Mouse (Mus musculus) C2C12 (cell line): ENCODE data around the gene Nyap2. TPM values are rescaled to one million over a fixed set of nuclear protein-coding genes. Genes with fewer than 3 reads are reported as not detected.

Experiments used
- H3K27me3 ChIP-seq: one replicate; pipeline ENCODE4 v1.6.1; 2011; ENCODE audit not compliant: control insufficient read depth, insufficient read depth, insufficient read length
- H3K36me3 ChIP-seq: one replicate; pipeline ENCODE4 v1.6.1; 2011; ENCODE audit not compliant: control insufficient read depth, insufficient read depth
- H3K4me3 ChIP-seq: one replicate; pipeline ENCODE4 v1.5.1; 2011; ENCODE audit warnings: mild to moderate bottlenecking, control low read depth; ENCODE audit not compliant: poor library complexity, insufficient read depth, severe bottlenecking
- H3K79me2 ChIP-seq: one replicate; pipeline ENCODE4 v1.6.1; 2011; ENCODE audit not compliant: control insufficient read depth, insufficient read depth
- H3K79me3 ChIP-seq: one replicate; pipeline ENCODE4 v1.6.1; 2011; ENCODE audit warnings: low read depth, control low read depth
- H3ac ChIP-seq: one replicate; pipeline ENCODE3; 2011; ENCODE audit warnings: low read depth; ENCODE audit not compliant: control insufficient read depth, insufficient read length
- CEBPB ChIP-seq: IDR thresholded peaks from one replicate; pipeline ENCODE4 v1.6.1; 2011; ENCODE audit warnings: low read depth, mild to moderate bottlenecking, control low read depth, moderate library complexity
- CTCF ChIP-seq: IDR thresholded peaks from one replicate; pipeline ENCODE4 v1.5.1; 2011; ENCODE audit not compliant: control insufficient read depth, insufficient read depth, insufficient read length
- FOSL1 ChIP-seq: IDR thresholded peaks from one replicate; pipeline ENCODE4 v1.8.0; 2011; ENCODE audit warnings: mild to moderate bottlenecking, low read length; ENCODE audit not compliant: poor library complexity, insufficient read depth, severe bottlenecking
- MAX ChIP-seq: IDR thresholded peaks from one replicate; pipeline ENCODE4 v1.6.1; 2011; ENCODE audit warnings: mild to moderate bottlenecking, control low read depth
- MYOD1 ChIP-seq: IDR thresholded peaks from one replicate; pipeline ENCODE4 v1.6.1; 2011; ENCODE audit warnings: low read depth; ENCODE audit not compliant: control insufficient read depth, insufficient read length
- MYOG ChIP-seq: IDR thresholded peaks from one replicate; pipeline ENCODE4 v1.6.1; 2011; ENCODE audit not compliant: control insufficient read depth, insufficient read length; ENCODE audit errors: extremely low read depth
- USF1 ChIP-seq: IDR thresholded peaks from one replicate; pipeline ENCODE4 v1.6.1; 2011; ENCODE audit warnings: low read depth, mild to moderate bottlenecking, control low read depth, moderate library complexity
- polyA plus RNA-seq: library from polyadenylated mRNA; unstranded; fragments of >200 nt; fragmentation: generic; extraction: Trizol; gene quantifications from one replicate; pipeline ENCODE4 v1.2.1, GENCODE M21; 2012; ENCODE audit warnings: missing spikeins

Gene Nyap2
- polyA plus RNA-seq, 1 experiment: not detected

DNA sequence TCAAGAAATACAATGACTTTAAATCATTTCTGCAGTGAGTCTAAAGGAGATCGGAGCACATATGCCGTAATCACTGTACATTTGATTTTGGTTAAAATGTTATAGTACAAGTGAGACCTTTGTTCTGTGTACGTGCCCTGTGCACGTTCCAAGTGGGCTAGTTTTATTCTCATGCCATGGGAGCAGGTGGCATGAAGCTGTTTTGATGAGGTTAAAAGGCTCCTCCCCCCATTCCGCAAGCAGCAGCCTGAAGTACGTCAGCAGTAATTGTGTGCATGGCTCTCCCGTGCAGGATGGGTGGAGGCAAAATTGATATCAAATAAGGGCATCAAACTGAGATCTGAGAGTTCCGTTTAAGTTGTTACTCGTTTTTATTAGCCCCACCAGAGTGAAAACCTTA lies 491 bp upstream of the Nyap2 start:
- Histone ChIP-seq H3K79me2 (no peaks in the 10 kb centered on the region), H3ac (no peak overlapping the region)
- TF ChIP-seq MYOD1 (no peak), CEBPB (no peak), USF1 (no peak), CTCF (no peak), MYOG (no peak), FOSL1 (no peak), MAX (no peak)

DNA sequence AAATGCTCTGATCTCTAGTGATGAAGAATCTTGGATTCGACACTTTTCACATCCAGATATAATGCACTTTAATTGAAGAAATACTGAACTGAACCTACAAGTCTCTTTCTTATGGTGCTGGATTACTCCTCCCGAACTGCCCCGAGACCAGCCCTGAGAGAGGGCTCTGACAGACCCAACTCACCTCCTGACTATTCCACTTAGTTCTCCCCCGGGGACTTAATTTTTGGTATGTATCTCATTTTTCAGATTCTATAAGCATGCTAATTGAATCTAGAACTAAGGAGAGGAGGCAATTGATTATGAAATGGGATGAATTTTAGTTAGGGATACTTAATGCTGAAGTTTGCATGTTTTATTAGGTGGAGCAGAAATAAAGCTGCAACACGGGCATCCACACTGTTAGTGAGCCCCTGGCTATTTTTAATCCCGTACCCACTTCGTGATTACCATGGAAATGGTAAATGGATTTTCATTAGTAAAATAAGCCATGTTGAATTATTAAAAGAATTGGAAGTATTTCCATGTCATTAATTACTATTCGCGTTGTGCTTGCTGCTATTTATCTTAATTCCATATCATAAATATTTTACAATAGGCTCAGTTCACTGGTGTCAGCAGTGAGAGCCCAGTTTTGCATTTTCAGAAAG lies 1.0 kb downstream of the Nyap2 start:
- no peaks in the 10 kb centered on the region for H3K79me2 ChIP-seq

More for the DNA sequence above, 491 bp upstream of the Nyap2 start:
- Histone ChIP-seq H3K4me3 (no peak overlapping the region), H3K27me3 (no peaks in the 10 kb centered on the region), H3K36me3 (no peaks in the 10 kb centered on the region), H3K79me3 (no peaks in the 10 kb centered on the region)

DNA sequence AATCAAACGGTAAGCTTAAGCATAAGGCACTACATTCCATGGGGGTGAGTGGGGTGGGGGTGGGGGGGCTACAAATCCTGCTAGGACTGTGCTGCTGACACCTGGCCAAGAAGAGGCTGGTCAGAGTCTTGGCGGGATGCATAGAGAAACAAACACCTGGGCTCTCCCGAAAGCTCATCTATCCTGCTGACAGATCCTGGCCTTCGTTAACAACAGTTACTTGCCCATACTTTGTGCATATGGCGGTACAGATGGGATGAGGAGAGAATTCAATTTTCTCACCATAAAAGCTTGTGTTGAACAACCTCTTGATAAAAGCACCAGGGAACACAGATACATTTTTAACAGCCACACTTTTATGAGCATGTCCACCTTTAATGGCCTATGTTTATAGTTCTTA lies 10.7 kb downstream of the Nyap2 start:
- TF ChIP-seq MYOD1: no peak
- no peak for TF ChIP-seq MAX
- TF ChIP-seq MYOG: no peak
- no peak for TF ChIP-seq USF1
- no peak for TF ChIP-seq CEBPB
- TF ChIP-seq FOSL1: no peak
- no peak for TF ChIP-seq CTCF
- no peak overlapping the region for H3K4me3 ChIP-seq
- no peaks in the 10 kb centered on the region for H3K79me2 ChIP-seq
- no peaks in the 10 kb centered on the region for H3K79me3 ChIP-seq
- H3ac ChIP-seq: no peak overlapping the region
- H3K36me3 ChIP-seq: no peaks in the 10 kb centered on the region
- H3K27me3 ChIP-seq: no peaks in the 10 kb centered on the region

More for the DNA sequence above, 1.0 kb downstream of the Nyap2 start:
- Histone ChIP-seq H3ac (no peak overlapping the region), H3K36me3 (no peaks in the 10 kb centered on the region), H3K4me3 (no peak overlapping the region), H3K27me3 (no peaks in the 10 kb centered on the region), H3K79me3 (no peaks in the 10 kb centered on the region)
- TF ChIP-seq USF1 (no peak), CTCF (no peak), CEBPB (no peak), MAX (no peak), MYOG (no peak), FOSL1 (no peak)

DNA sequence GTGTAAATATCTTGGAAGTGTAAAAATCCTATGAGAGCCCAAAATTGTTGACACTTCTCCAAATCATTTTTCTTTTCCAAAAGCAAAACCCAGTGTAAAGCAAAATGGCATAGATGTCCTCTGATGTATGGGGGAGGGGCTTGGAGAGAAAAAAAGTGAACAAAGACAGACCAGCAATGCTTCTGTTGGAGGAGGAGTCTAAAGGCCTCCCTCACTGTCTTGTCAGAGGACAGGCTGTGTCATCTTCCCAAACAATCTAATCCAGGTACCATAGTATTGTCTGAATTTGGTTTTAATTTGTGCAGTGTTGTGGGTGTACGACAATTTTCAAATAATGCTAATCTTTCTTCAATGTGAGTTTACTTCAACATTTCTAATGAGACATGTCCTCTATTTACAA lies 13.7 kb downstream of the Nyap2 start:
- no peaks in the 10 kb centered on the region for H3K36me3 ChIP-seq

DNA sequence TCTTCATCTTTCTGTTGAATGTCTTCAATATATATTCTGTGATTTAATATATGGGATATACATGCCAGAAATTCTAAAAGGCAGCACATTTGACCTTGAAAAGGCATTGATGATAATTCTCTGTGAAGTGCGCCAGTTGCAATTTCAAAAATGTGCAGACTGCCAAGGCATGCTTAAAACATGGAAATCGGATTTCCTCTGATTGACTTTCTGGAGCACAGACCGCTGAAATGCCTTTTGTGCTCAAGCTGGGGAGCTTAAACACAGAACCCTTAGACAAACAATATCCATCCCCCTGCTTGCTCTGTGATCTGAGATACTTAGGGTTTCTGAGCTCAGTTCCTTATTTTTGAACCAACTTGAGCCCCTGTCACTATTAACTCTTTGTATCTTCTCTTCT lies 14.2 kb downstream of the Nyap2 start:
- Histone ChIP-seq H3K4me3 (no peak overlapping the region), H3K27me3 (no peaks in the 10 kb centered on the region), H3K36me3 (no peaks in the 10 kb centered on the region), H3K79me2 (no peaks in the 10 kb centered on the region), H3ac (no peak overlapping the region), H3K79me3 (no peaks in the 10 kb centered on the region)
- no peak for TF ChIP-seq CEBPB
- TF ChIP-seq USF1: no peak
- no peak for TF ChIP-seq MAX
- no peak for TF ChIP-seq MYOG
- TF ChIP-seq MYOD1: no peak
- no peak for TF ChIP-seq CTCF
- TF ChIP-seq FOSL1: no peak

More for the DNA sequence above, 13.7 kb downstream of the Nyap2 start:
- Histone ChIP-seq H3ac (no peak overlapping the region), H3K27me3 (no peaks in the 10 kb centered on the region), H3K79me3 (no peaks in the 10 kb centered on the region), H3K79me2 (no peaks in the 10 kb centered on the region), H3K4me3 (no peak overlapping the region)
- TF ChIP-seq CTCF (no peak), USF1 (no peak), MYOG (no peak), CEBPB (no peak), FOSL1 (no peak), MAX (no peak), MYOD1 (no peak)

DNA sequence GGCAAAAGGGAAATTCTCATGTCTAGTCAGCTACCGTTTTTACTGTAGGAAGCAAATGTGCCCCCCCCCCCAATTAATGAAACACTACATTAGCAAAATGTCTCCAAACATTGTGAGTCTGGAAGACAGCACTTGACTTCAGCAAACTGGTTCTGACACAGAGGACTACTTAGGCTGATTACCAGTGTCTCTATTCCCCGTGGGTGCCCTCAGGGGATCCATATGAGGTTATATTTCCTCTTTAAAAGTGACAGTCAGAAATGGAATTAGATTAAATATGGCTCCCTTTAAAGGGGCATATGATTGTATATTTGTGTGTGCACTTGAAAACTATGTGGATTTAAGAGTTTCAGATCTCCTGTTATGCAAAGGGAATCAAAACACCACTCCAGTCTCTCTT lies 15.3 kb downstream of the Nyap2 start:
- Histone ChIP-seq H3K27me3 (no peaks in the 10 kb centered on the region), H3K4me3 (no peak overlapping the region), H3K79me2 (no peaks in the 10 kb centered on the region), H3K79me3 (no peaks in the 10 kb centered on the region), H3K36me3 (no peaks in the 10 kb centered on the region), H3ac (no peak overlapping the region)
- TF ChIP-seq MAX (no peak), MYOD1 (no peak), USF1 (no peak), FOSL1 (no peak), MYOG (no peak), CEBPB (no peak), CTCF (no peak)
